Mouse (Mus musculus): ENCODE data around the gene Lrrc4c. TPM values are rescaled to one million over a fixed set of nuclear protein-coding genes. Genes with fewer than 3 reads are reported as not detected.
A peak's percentile ranks its signal among the peaks of the same experiment; 100 is the strongest.

Lrrc4c gene
- total RNA-seq, 1 experiment from 2014 or later = not detected

GRCm38 (mm10) chr2:97437767-97438166, 1119.8 kb downstream of the Lrrc4c start:
- ATAC-seq (replicated peaks; ENCODE audit: low read depth, poor library complexity, severe bottlenecking) = no peak

- ATAC-seq (replicated peaks; ENCODE audit: low read depth, poor library complexity, severe bottlenecking) = no peak
Measured at GRCm38 (mm10) chr2:97463573-97463972, 1145.6 kb downstream of the Lrrc4c start.

- ATAC-seq (replicated peaks; ENCODE audit: low read depth, poor library complexity, severe bottlenecking) = peak; percentile 98
Measured at GRCm38 (mm10) chr2:97466243-97466793, 1148.3 kb downstream of the Lrrc4c start.

- no peak for ATAC-seq (replicated peaks; ENCODE audit: low read depth, poor library complexity, severe bottlenecking)
Measured at GRCm38 (mm10) chr2:97467031-97467549, 1149.1 kb downstream of the Lrrc4c start.

- no peak for ATAC-seq (replicated peaks; ENCODE audit: low read depth, poor library complexity, severe bottlenecking)
Measured at GRCm38 (mm10) chr2:97467664-97468063, 1149.7 kb downstream of the Lrrc4c start.

GRCm38 (mm10) chr2:97468372-97468771, 1150.4 kb downstream of the Lrrc4c start:
- no peak for ATAC-seq (replicated peaks; ENCODE audit: low read depth, poor library complexity, severe bottlenecking)

- no peak for ATAC-seq (replicated peaks; ENCODE audit: low read depth, poor library complexity, severe bottlenecking)
Measured at GRCm38 (mm10) chr2:97469396-97469795, 1151.4 kb downstream of the Lrrc4c start.

GRCm38 (mm10) chr2:97478175-97478924, 1160.4 kb downstream of the Lrrc4c start:
- no peak for ATAC-seq (replicated peaks; ENCODE audit: low read depth, poor library complexity, severe bottlenecking)

- ATAC-seq (replicated peaks; ENCODE audit: low read depth, poor library complexity, severe bottlenecking) = no peak
Measured at GRCm38 (mm10) chr2:97478925-97479298, 1160.9 kb downstream of the Lrrc4c start.

GRCm38 (mm10) chr2:97484990-97485389, 1167.0 kb downstream of the Lrrc4c start:
- ATAC-seq (replicated peaks; ENCODE audit: low read depth, poor library complexity, severe bottlenecking) = no peak

GRCm38 (mm10) chr2:97485609-97486008, 1167.6 kb downstream of the Lrrc4c start:
- no peak for ATAC-seq (replicated peaks; ENCODE audit: low read depth, poor library complexity, severe bottlenecking)

- no peak for ATAC-seq (replicated peaks; ENCODE audit: low read depth, poor library complexity, severe bottlenecking)
Measured at GRCm38 (mm10) chr2:97487567-97487966, 1169.6 kb downstream of the Lrrc4c start.

- no peak for ATAC-seq (replicated peaks; ENCODE audit: low read depth, poor library complexity, severe bottlenecking)
Measured at GRCm38 (mm10) chr2:97497069-97497468, 1179.1 kb downstream of the Lrrc4c start.

GRCm38 (mm10) chr2:97502501-97502900, 1184.5 kb downstream of the Lrrc4c start:
- ATAC-seq (replicated peaks; ENCODE audit: low read depth, poor library complexity, severe bottlenecking) = no peak

- peak; percentile 83 for ATAC-seq (replicated peaks; ENCODE audit: low read depth, poor library complexity, severe bottlenecking)
Measured at GRCm38 (mm10) chr2:97504902-97505301, 1186.9 kb downstream of the Lrrc4c start.

- ATAC-seq (replicated peaks; ENCODE audit: low read depth, poor library complexity, severe bottlenecking) = no peak
Measured at GRCm38 (mm10) chr2:97524256-97524922, 1206.4 kb downstream of the Lrrc4c start.

- ATAC-seq (replicated peaks; ENCODE audit: low read depth, poor library complexity, severe bottlenecking) = no peak
Measured at GRCm38 (mm10) chr2:97525107-97525506, 1207.1 kb downstream of the Lrrc4c start.

GRCm38 (mm10) chr2:97530622-97531021, 1212.7 kb downstream of the Lrrc4c start:
- ATAC-seq (replicated peaks; ENCODE audit: low read depth, poor library complexity, severe bottlenecking) = no peak

GRCm38 (mm10) chr2:97543691-97544672, 1226.0 kb downstream of the Lrrc4c start:
- ATAC-seq (replicated peaks; ENCODE audit: low read depth, poor library complexity, severe bottlenecking) = no peak

GRCm38 (mm10) chr2:97544673-97545071, 1226.7 kb downstream of the Lrrc4c start:
- ATAC-seq (replicated peaks; ENCODE audit: low read depth, poor library complexity, severe bottlenecking) = no peak

All from common myeloid progenitor, adult 5-6 weeks (primary cell).